In the genomic region with DNA sequence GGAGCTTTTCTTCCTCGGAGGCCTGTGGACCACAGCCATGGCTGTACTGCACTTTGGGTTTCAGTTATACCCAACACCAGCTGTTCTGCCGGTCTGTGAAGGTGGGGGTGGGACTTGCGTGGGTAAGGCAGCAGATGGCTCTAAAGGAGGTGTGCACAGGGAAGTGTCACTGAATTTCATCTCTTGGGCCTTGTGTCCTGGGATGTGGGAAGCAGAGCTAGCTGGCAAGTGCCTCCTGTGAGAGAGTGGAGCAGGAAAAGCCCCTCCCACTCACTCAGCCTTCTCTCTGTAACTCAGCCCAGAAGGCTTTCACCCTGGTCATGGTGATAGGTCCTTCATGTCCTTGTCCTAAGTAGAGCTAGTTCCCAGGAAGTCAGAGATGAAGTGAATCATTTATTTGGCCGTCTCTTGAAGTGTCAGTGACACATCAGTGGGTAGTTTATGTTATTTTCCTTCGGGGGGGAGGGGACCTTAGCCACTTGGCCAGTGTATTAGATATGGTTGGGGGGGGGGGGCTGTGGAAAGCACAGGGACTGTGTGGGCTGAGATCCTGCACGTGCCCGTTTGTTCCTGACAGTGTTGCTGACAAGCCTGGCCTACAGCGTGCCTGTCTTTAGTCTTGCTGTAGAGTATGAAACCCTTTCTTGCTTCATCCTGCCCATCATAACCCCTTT, we compare ENCODE assay signal across 19 mouse cellular contexts. TPM values are rescaled to one million over a fixed set of nuclear protein-coding genes. Genes with fewer than 3 reads are reported as not detected.
DNase-seq lines count a peak whose midpoint lies in the region; ATAC-seq lines count a peak whose summit lies in the region.
"Had no signal": no experiment of that assay in that cellular context is flagged by ENCODE, and none has a peak within 500 bp of the region (broad histone marks: within the 10 kb centered on the region; RNA-seq: fewer than 3 reads in every experiment).

No protein-coding gene starts in this region.

- intact Hi-C loops in heart, postnatal 36 days (cut with DNase I): no loop called here

- H3K4me3 ChIP-seq in liver, embryonic 13.5 days (replicated peaks): no peak overlapping the region
- no peak overlapping the region for H3K4me3 ChIP-seq in liver, embryonic 12.5 days
- H3K4me3 ChIP-seq: embryonic facial prominence, embryonic 12.5 days; gastrocnemius, adult 2 months; heart, embryonic 10.5 days; limb, embryonic 13.5 days; lung, embryonic 15.5 days; midbrain, embryonic 10.5 days; neural tube, embryonic 15.5 days had no signal

- peak; percentile 20; the same call in 1 of the 2 replicates for ATAC-seq in liver, embryonic 13.5 days (ENCODE audit: low read depth)
- ATAC-seq in liver, embryonic 12.5 days: no peak
- no peak for ATAC-seq in granulocyte monocyte progenitor cell, adult 5-6 weeks (replicated peaks; ENCODE audit: poor library complexity, severe bottlenecking)
- ATAC-seq: Patski had no signal

- no peak overlapping the region for H3K9ac ChIP-seq in liver, embryonic 13.5 days
- H3K9ac ChIP-seq in liver, embryonic 12.5 days: no peak overlapping the region
- H3K9ac ChIP-seq: embryonic facial prominence, embryonic 12.5 days; limb, embryonic 13.5 days; lung, embryonic 15.5 days; neural tube, embryonic 15.5 days had no signal

- H3K36me3 ChIP-seq in liver, embryonic 13.5 days: peaks cover 85% of the 10 kb centered on the region
- peaks cover 87% of the 10 kb centered on the region for H3K36me3 ChIP-seq in liver, embryonic 12.5 days

- DNase-seq in adrenal gland, adult 8-10 months: peak; percentile 64
- no peak for DNase-seq in adrenal gland, postnatal 25 days
- no peak for DNase-seq in liver, embryonic 13.5 days
- DNase-seq in layer of hippocampus, adult 8-10 months (ENCODE audit: low spot score in 2 of 2): peak; percentile 74 to 76
- peak; percentile 76 for DNase-seq in right cerebral cortex, postnatal 25 days
- no peak for DNase-seq in heart, postnatal 36 days
- DNase-seq: cerebellum, adult 11 months; gastrocnemius, adult 2 months; heart, postnatal 4 days had no signal

- no peaks in the 10 kb centered on the region for H3K4me1 ChIP-seq in liver, embryonic 13.5 days (replicated peaks)
- H3K4me1 ChIP-seq in liver, embryonic 12.5 days: no peaks in the 10 kb centered on the region
- H3K4me1 ChIP-seq: embryonic facial prominence, embryonic 12.5 days; limb, embryonic 13.5 days; midbrain, embryonic 10.5 days; neural tube, embryonic 15.5 days had no signal

- 78% methylated on average over 8 of the region's 8 CpGs for WGBS in liver, embryonic 13.5 days (ENCODE audit: insufficient replicate concordance)
- WGBS in liver, embryonic 12.5 days (ENCODE audit: insufficient replicate concordance): 87% methylated on average over 8 of the region's 8 CpGs

- no peak overlapping the region for H3K27ac ChIP-seq in liver, embryonic 13.5 days
- no peak overlapping the region for H3K27ac ChIP-seq in liver, embryonic 12.5 days
- H3K27ac ChIP-seq: embryonic facial prominence, embryonic 12.5 days; gastrocnemius, adult 2 months; heart, embryonic 10.5 days; kidney, postnatal 0 days; limb, embryonic 13.5 days; lung, embryonic 15.5 days; midbrain, embryonic 10.5 days; neural tube, embryonic 15.5 days had no signal

- no peaks in the 10 kb centered on the region for H3K27me3 ChIP-seq in liver, embryonic 13.5 days
- H3K27me3 ChIP-seq in liver, embryonic 12.5 days (replicated peaks): no peaks in the 10 kb centered on the region
- H3K27me3 ChIP-seq: embryonic facial prominence, embryonic 12.5 days; limb, embryonic 13.5 days; lung, embryonic 15.5 days; neural tube, embryonic 15.5 days; Patski had no signal

- no peaks in the 10 kb centered on the region for H3K9me3 ChIP-seq in liver, embryonic 13.5 days (replicated peaks)
- H3K9me3 ChIP-seq in liver, embryonic 12.5 days (replicated peaks): no peaks in the 10 kb centered on the region
- H3K9me3 ChIP-seq: embryonic facial prominence, embryonic 12.5 days; heart, embryonic 10.5 days; limb, embryonic 13.5 days; lung, embryonic 15.5 days; midbrain, embryonic 10.5 days; neural tube, embryonic 15.5 days had no signal

- no peak overlapping the region for H3K4me2 ChIP-seq in liver, embryonic 13.5 days
- H3K4me2 ChIP-seq in liver, embryonic 12.5 days: no peak overlapping the region
- H3K4me2 ChIP-seq: embryonic facial prominence, embryonic 12.5 days; limb, embryonic 13.5 days; lung, embryonic 15.5 days; neural tube, embryonic 15.5 days had no signal

RNA-seq across cellular contexts. Expression of gene Sntb2, which starts 15.7 kb away (rescaled TPM):
- total RNA-seq in adrenal gland, adult 8-10 months (2022): 10 to 100 TPM; 36.2 to 42.9 (median 38.8) TPM
- total RNA-seq in adrenal gland, postnatal 25 days (2021): 31.4 and 52.7 TPM in 2 replicates
- polyA plus RNA-seq in liver, embryonic 13.5 days (2015; fragmentation: Nextera tagmentation; extraction: Ambion mirVana): 1.4 and 1.6 TPM in 2 replicates
- polyA plus RNA-seq in liver, embryonic 12.5 days (2016; fragmentation: Nextera tagmentation; extraction: Ambion mirVana): 3.5 and 4.1 TPM in 2 replicates
- total RNA-seq in layer of hippocampus, adult 8-10 months (2022): 10 to 100 TPM; 19.2 to 32.0 (median 24.1) TPM
- total RNA-seq in granulocyte monocyte progenitor cell, adult 5-6 weeks (2014; fragmentation: Nextera tagmentation): 5.4 and 7.1 TPM in 2 replicates
- total RNA-seq in granulocyte monocyte progenitor cell, adult 5-6 weeks (2017): 5.9 and 6.2 TPM in 2 replicates
- 10 to 100 TPM; 12.7 to 13.7 TPM for total RNA-seq in heart, postnatal 36 days (2021)

RNA-seq across cellular contexts. Expression of gene Utp4, which starts 26.4 kb away (rescaled TPM):
- total RNA-seq in adrenal gland, adult 8-10 months (2022): 10 to 100 TPM; 38.8 to 43.1 (median 42.6) TPM
- total RNA-seq in adrenal gland, postnatal 25 days (2021): 39.6 and 47.2 TPM in 2 replicates
- polyA plus RNA-seq in liver, embryonic 13.5 days (2015; fragmentation: Nextera tagmentation; extraction: Ambion mirVana): 57.4 and 62.3 TPM in 2 replicates
- 69.5 and 73.2 TPM in 2 replicates for polyA plus RNA-seq in liver, embryonic 12.5 days (2016; fragmentation: Nextera tagmentation; extraction: Ambion mirVana)
- 10 to 100 TPM; 41.0 to 44.7 (median 43.9) TPM for total RNA-seq in layer of hippocampus, adult 8-10 months (2022)
- 55.7 and 56.0 TPM in 2 replicates for total RNA-seq in granulocyte monocyte progenitor cell, adult 5-6 weeks (2014; fragmentation: Nextera tagmentation)
- total RNA-seq in granulocyte monocyte progenitor cell, adult 5-6 weeks (2017): 50.3 and 57.8 TPM in 2 replicates
- 10 to 100 TPM; 20.2 to 22.2 TPM for total RNA-seq in heart, postnatal 36 days (2021)

RNA-seq across cellular contexts. Expression of gene Has3, which starts 49.8 kb away (rescaled TPM):
- under 1 TPM; 0.14 to 0.62 (median 0.56) TPM for total RNA-seq in adrenal gland, adult 8-10 months (2022)
- 0.33 and 0.55 TPM in 2 replicates for total RNA-seq in adrenal gland, postnatal 25 days (2021)
- polyA plus RNA-seq in liver, embryonic 13.5 days (2015; fragmentation: Nextera tagmentation; extraction: Ambion mirVana): 0.02 TPM in 1 of 2 replicates, not detected in the other
- 0.04 TPM in 2 replicates for polyA plus RNA-seq in liver, embryonic 12.5 days (2016; fragmentation: Nextera tagmentation; extraction: Ambion mirVana)
- total RNA-seq in layer of hippocampus, adult 8-10 months (2022): 1 to 10 TPM; 1.6 to 2.6 (median 1.9) TPM
- not detected in 2 replicates for total RNA-seq in granulocyte monocyte progenitor cell, adult 5-6 weeks (2014; fragmentation: Nextera tagmentation)
- 0.17 and 0.77 TPM in 2 replicates for total RNA-seq in granulocyte monocyte progenitor cell, adult 5-6 weeks (2017)
- total RNA-seq in heart, postnatal 36 days (2021): 1 to 10 TPM; 1.4 to 1.5 TPM

Comparison
In these comparisons a context has a peak if more than half of its experiments do, and no peak if none do; other contexts are left out.
1. DNase-seq: peak in adrenal gland, adult 8-10 months (single experiment), layer of hippocampus, adult 8-10 months (2 of 2) and right cerebral cortex, postnatal 25 days (single experiment); none in adrenal gland, postnatal 25 days (single experiment), liver, embryonic 13.5 days (single experiment) and heart, postnatal 36 days (0 of 2).